Mouse (Mus musculus) limb, embryonic 11.5 days (tissue): ENCODE measurements around the gene Grin3b. TPM values are rescaled to one million over a fixed set of nuclear protein-coding genes. Genes with fewer than 3 reads are reported as not detected.

ENCODE experiments used
- ATAC-seq: fragments of 200-750 bp; cut with Nextera tagmentation; 2 replicates; pipeline ENCODE4 v1.8.0; 2017; ENCODE audit warnings: low read depth; ENCODE audit not compliant: insufficient number of reproducible peaks, low FRiP score, low TSS enrichment
- DNase-seq: peaks from one replicate; pipeline ENCODE4 v3.0.0-alpha.2; 2015; ENCODE audit warnings: low spot score
- H3K27ac ChIP-seq: fragments of 300-500 bp; sonication (generic); replicated peaks from 2 replicates; pipeline ENCODE4 v1.5.1; 2014; ENCODE audit warnings: low read depth, mild to moderate bottlenecking, low read length
- H3K27me3 ChIP-seq: fragments of 300-500 bp; sonication (generic); 2 replicates; pipeline ENCODE4 v1.6.1; 2014; ENCODE audit warnings: mild to moderate bottlenecking, low read length, mixed read lengths; ENCODE audit not compliant: control insufficient read depth, insufficient read depth
- H3K36me3 ChIP-seq: fragments of 300-500 bp; sonication (generic); 2 replicates; pipeline ENCODE4 v1.6.1; 2014; ENCODE audit warnings: mild to moderate bottlenecking, low read length, moderate library complexity, mixed read lengths; ENCODE audit not compliant: control insufficient read depth, insufficient read depth
- H3K4me1 ChIP-seq: fragments of 300-500 bp; sonication (generic); 2 replicates; pipeline ENCODE4 v1.6.1; 2014; ENCODE audit warnings: low read length, mixed read lengths; ENCODE audit not compliant: control insufficient read depth, insufficient read depth
- H3K4me2 ChIP-seq: fragments of 300-500 bp; sonication (generic); 2 replicates; pipeline ENCODE4 v1.6.1; 2014; ENCODE audit warnings: low read depth, mild to moderate bottlenecking, moderate library complexity; ENCODE audit not compliant: severe bottlenecking
- H3K4me3 ChIP-seq: fragments of 300-500 bp; sonication (generic); 2 replicates; pipeline ENCODE4 v1.5.1; 2014; ENCODE audit warnings: low read depth, low read length
- H3K9ac ChIP-seq: fragments of 300-500 bp; sonication (generic); 2 replicates; pipeline ENCODE4 v1.6.1; 2014; ENCODE audit warnings: mild to moderate bottlenecking, low read length
- H3K9me3 ChIP-seq: fragments of 300-500 bp; sonication (generic); 2 replicates; pipeline ENCODE4 v1.6.1; 2016; ENCODE audit warnings: low read length; ENCODE audit not compliant: control insufficient read depth
- WGBS: fragments of 180-500 bp; shearing (Covaris S2); extraction: QIAGEN DNeasy Blood & Tissue Kit; methylation state at CpG from one replicate; pipeline ENCODE4 v1.1.7; 2014; 5-methylcytosine and 5-hydroxymethylcytosine counted together
- polyA plus RNA-seq: library from polyadenylated mRNA; unstranded; fragments of >200 nt; fragmentation: Nextera tagmentation; extraction: Ambion mirVana; gene quantifications from 2 replicates; pipeline ENCODE4 v1.2.1, GENCODE M21; 2014

The Grin3b gene
- polyA plus RNA-seq, 1 experiment from 2014 or later: 0.23 TPM

DNA sequence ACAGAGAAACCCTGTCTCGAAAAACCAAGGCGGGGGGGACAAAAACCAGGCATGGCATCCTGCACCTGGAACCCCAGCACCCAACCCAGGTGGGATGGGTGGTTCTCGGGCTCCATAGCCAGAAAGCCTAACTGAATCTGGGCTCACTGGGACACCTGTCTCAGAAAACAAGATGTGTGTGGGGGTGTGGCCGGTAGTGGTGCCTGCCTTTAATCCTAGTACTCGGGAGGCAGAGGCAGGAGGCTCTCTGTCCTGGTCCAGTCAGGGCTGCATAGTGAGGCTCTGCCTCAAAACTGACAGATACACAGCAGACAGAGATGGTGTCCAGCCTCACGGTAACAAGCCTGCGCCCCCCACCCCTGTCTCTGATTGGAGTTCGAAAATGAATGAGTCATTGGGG, 52.3 kb downstream of the Grin3b start:
- no peak for DNase-seq
- no peaks in the 10 kb centered on the region for H3K9me3 ChIP-seq
- ATAC-seq: no peak
- WGBS: 94% methylated on average over 8 of the region's 8 CpGs
- H3K9ac ChIP-seq: no peak overlapping the region
- H3K27ac ChIP-seq: no peak overlapping the region
- no peak overlapping the region for H3K4me2 ChIP-seq
- peaks cover 4% of the 10 kb centered on the region; the same call in 1 of the 2 replicates for H3K36me3 ChIP-seq
- peaks cover 10% of the 10 kb centered on the region for H3K4me1 ChIP-seq
- H3K27me3 ChIP-seq: no peaks in the 10 kb centered on the region
- H3K4me3 ChIP-seq: no peak overlapping the region

DNA sequence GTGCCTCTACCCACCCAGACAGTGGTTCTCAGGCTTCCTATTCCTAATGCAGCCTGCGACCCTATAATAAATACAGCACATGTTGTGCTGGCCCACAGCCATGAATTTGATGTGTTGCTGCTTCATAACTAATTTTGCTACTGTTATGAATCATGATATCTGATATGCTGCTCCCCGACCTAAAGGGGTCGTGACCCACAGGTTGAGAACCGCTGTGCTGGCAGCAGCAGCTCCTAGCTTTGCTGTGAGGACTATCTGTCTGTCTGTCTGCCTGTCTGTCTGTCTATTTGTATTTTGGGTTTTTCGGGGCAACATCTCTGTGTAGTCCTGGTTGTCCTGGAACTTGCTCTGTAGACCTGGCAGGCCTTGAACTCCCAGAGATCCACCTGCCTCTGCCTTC, 53.2 kb downstream of the Grin3b start:
- H3K4me1 ChIP-seq: peaks cover 10% of the 10 kb centered on the region
- ATAC-seq (no peak), DNase-seq (no peak)
- no peaks in the 10 kb centered on the region for H3K9me3 ChIP-seq
- no peak overlapping the region for H3K9ac ChIP-seq
- H3K4me2 ChIP-seq: no peak overlapping the region
- 89% methylated on average over 5 of the region's 5 CpGs for WGBS
- peaks cover 7% of the 10 kb centered on the region; the same call in 1 of the 2 replicates for H3K36me3 ChIP-seq
- no peak overlapping the region for H3K4me3 ChIP-seq
- no peak overlapping the region for H3K27ac ChIP-seq
- no peaks in the 10 kb centered on the region for H3K27me3 ChIP-seq

DNA sequence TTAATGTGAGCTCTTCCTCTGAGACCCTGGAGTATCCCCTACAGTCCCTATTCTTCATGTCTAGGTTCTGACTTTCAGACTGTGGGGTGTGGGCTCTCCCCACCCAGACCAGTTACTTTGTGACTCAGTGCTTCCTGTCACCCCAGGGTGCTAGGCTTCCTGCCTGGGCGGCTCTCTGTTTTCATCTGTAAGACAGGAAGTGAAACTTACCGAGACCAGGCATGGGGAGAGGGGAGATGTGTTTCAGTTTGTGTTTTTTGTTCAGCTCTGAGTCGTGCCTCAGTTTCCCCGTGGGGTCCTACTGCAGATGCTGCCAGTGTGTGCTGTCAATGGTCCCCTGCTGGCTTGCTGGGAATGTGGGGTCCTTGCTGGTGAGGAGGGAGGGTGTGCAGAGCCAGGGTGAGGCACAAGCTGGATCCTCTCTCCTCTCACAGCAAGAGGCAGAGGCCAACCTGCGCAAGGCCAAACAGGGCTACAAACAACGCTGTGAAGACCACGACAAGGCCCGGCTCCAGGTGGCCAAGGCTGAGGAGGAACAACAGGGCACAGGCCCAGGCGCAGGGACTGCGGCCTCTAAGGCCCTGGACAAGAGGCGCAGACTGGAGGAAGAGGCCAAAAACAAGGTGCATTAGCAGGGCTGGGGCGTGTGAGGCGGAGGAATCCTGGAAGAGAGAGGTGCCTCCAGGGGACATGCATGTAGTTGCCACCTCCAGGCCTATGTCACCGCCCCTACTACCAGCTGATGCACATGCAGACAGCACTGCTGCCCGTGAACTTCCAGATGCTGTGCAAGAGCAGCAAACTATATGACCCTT, 53.9 kb downstream of the Grin3b start:
- 80% methylated on average over 15 of the region's 15 CpGs for WGBS
- H3K27ac ChIP-seq: no peak overlapping the region

DNA sequence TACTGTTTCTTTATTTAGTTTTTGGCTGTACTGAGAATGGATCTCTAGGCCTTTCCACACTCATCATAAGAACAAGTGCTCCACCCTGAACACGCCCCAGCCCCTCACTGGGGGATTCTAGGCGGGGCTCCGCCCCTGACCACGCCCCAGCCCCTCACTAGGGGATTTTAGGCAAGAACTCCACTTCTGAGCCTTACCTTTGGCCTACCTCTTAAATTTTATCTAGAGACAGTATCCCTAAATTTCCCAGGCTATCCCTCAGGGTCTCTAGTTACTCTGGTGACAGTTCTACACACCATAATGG, 54.5 kb downstream of the Grin3b start:
- ATAC-seq: no peak
- H3K36me3 ChIP-seq: peaks cover 8% of the 10 kb centered on the region; the same call in 1 of the 2 replicates
- no peak overlapping the region for H3K4me2 ChIP-seq
- no peak for DNase-seq
- H3K27ac ChIP-seq: no peak overlapping the region
- 57% methylated on average over 4 of the region's 4 CpGs for WGBS
- no peaks in the 10 kb centered on the region for H3K27me3 ChIP-seq
- H3K4me3 ChIP-seq: no peak overlapping the region
- H3K9ac ChIP-seq: no peak overlapping the region
- H3K4me1 ChIP-seq: no peaks in the 10 kb centered on the region
- no peaks in the 10 kb centered on the region for H3K9me3 ChIP-seq

More for the DNA sequence above, 53.9 kb downstream of the Grin3b start:
- Histone ChIP-seq H3K9me3 (no peaks in the 10 kb centered on the region), H3K27me3 (no peaks in the 10 kb centered on the region), H3K4me1 (peaks cover 4% of the 10 kb centered on the region), H3K4me2 (no peak overlapping the region), H3K9ac (no peak overlapping the region), H3K36me3 (peaks cover 8% of the 10 kb centered on the region; the same call in 1 of the 2 replicates), H3K4me3 (no peak overlapping the region)
- DNase-seq (no peak), ATAC-seq (no peak)

DNA sequence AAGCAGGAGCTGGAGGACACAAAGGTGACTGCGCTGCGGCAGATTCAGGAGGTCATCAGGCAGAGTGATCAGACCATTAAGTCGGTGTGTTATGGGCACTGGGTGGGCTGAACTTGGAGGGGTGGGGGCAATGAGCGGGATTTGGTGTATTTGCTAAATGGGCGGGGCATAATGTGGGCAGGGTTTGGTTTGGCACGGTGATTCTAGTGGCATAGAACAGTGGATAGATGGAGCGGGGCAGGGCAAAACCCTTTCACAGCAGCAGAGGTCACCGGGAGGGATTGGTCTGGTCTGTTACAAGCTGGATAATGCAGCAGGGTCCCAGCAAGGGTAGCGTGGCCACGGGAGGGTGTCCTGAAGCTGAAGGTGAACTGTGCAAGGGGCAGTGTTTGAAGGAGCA, 54.9 kb downstream of the Grin3b start:
- Histone ChIP-seq H3K4me2 (no peak overlapping the region), H3K9ac (no peak overlapping the region), H3K9me3 (no peaks in the 10 kb centered on the region), H3K27me3 (no peaks in the 10 kb centered on the region), H3K36me3 (peaks cover 8% of the 10 kb centered on the region; the same call in 1 of the 2 replicates), H3K4me3 (no peak overlapping the region), H3K27ac (no peak overlapping the region), H3K4me1 (no peaks in the 10 kb centered on the region)
- DNase-seq (no peak), ATAC-seq (no peak)
- WGBS: 79% methylated on average over 10 of the region's 10 CpGs

DNA sequence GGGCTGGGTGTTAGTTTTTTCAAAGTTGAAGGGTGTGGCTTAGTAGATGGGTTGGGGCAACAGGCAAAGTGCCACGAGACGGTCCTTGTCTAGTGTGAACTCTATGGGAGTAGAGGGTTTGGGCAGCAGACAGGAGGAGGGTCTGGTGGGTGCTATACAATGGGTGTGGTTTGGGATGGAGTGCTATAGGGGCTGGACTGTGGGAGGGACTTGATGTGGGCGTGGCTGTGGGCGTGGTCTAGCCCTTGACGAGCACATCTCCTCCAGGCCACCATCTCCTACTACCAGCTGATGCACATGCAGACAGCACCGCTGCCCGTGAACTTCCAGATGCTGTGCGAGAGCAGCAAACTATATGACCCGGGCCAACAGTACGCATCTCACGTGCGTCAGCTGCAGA, 55.4 kb downstream of the Grin3b start:
- H3K36me3 ChIP-seq: peaks cover 8% of the 10 kb centered on the region; the same call in 1 of the 2 replicates

More for the DNA sequence above, 55.4 kb downstream of the Grin3b start:
- Histone ChIP-seq H3K4me3 (no peak overlapping the region), H3K9ac (no peak overlapping the region), H3K27ac (no peak overlapping the region), H3K4me2 (no peak overlapping the region), H3K27me3 (no peaks in the 10 kb centered on the region), H3K4me1 (no peaks in the 10 kb centered on the region), H3K9me3 (no peaks in the 10 kb centered on the region)
- ATAC-seq: no peak
- 61% methylated on average over 12 of the region's 12 CpGs for WGBS
- DNase-seq: no peak

Other genes with a start within 250 kb of the Grin3b start
- 32.2 and 36.1 TPM in 2 replicates for gene Polrmt, start 224.1 kb upstream of the Grin3b start, polyA plus RNA-seq
- gene Fgf22, start 215.6 kb upstream of the Grin3b start, polyA plus RNA-seq: 0.17 and 0.33 TPM in 2 replicates
- gene Rnf126, start 203.8 kb upstream of the Grin3b start, polyA plus RNA-seq: 112 and 118 TPM in 2 replicates
- 1.8 and 1.9 TPM in 2 replicates for gene Fstl3, start 193.4 kb upstream of the Grin3b start, polyA plus RNA-seq
- not detected in 2 replicates for gene Prss57, start 179.8 kb upstream of the Grin3b start, polyA plus RNA-seq
- 108 and 109 TPM in 2 replicates for gene Palm, start 177.1 kb upstream of the Grin3b start, polyA plus RNA-seq
- gene Misp, start 149.7 kb upstream of the Grin3b start, polyA plus RNA-seq: 0.21 and 0.29 TPM in 2 replicates
- 328 and 351 TPM in 2 replicates for gene Ptbp1, start 116.3 kb upstream of the Grin3b start, polyA plus RNA-seq
- 16.0 and 19.6 TPM in 2 replicates for gene Prtn3, start 96.2 kb upstream of the Grin3b start, polyA plus RNA-seq
- 95.1 and 95.7 TPM in 2 replicates for gene Plppr3, start 96.1 kb upstream of the Grin3b start, polyA plus RNA-seq
- 0.20 TPM in 1 of 2 replicates, not detected in the other for gene Elane, start 84.5 kb upstream of the Grin3b start, polyA plus RNA-seq
- gene Cfd, start 79.9 kb upstream of the Grin3b start, polyA plus RNA-seq: not detected in 2 replicates
- gene Med16, start 61.8 kb upstream of the Grin3b start, polyA plus RNA-seq: 43.1 and 43.8 TPM in 2 replicates
- gene Gm26602, start 59.9 kb upstream of the Grin3b start, polyA plus RNA-seq: 6.7 TPM in 1 of 2 replicates, not detected in the other
- 0.21 and 0.34 TPM in 2 replicates for gene Kiss1r, start 53.7 kb upstream of the Grin3b start, polyA plus RNA-seq
- 133 and 138 TPM in 2 replicates for gene R3hdm4, start 49.5 kb upstream of the Grin3b start, polyA plus RNA-seq
- gene Arid3a, start 43.7 kb upstream of the Grin3b start, polyA plus RNA-seq: 11.8 and 12.9 TPM in 2 replicates
- gene Wdr18, start 10.6 kb upstream of the Grin3b start, polyA plus RNA-seq: 141 and 144 TPM in 2 replicates
- 15.7 and 15.9 TPM in 2 replicates for gene Tmem259, start 13.6 kb downstream of the Grin3b start, polyA plus RNA-seq
- gene Cnn2, start 17.9 kb downstream of the Grin3b start, polyA plus RNA-seq: 250 and 255 TPM in 2 replicates
- gene Abca7, start 25.8 kb downstream of the Grin3b start, polyA plus RNA-seq: 1.3 and 1.4 TPM in 2 replicates
- gene Arhgap45, start 45.9 kb downstream of the Grin3b start, polyA plus RNA-seq: 8.5 and 10.8 TPM in 2 replicates
- 294 and 308 TPM in 2 replicates for gene Polr2e, start 69.1 kb downstream of the Grin3b start, polyA plus RNA-seq
- 475 and 534 TPM in 2 replicates for gene Gpx4, start 76.5 kb downstream of the Grin3b start, polyA plus RNA-seq
- gene Sbno2, start 134.9 kb downstream of the Grin3b start, polyA plus RNA-seq: 8.1 and 10.8 TPM in 2 replicates
- gene Stk11, start 145.1 kb downstream of the Grin3b start, polyA plus RNA-seq: 23.6 and 27.1 TPM in 2 replicates
- 416 and 426 TPM in 2 replicates for gene Atp5d, start 167.9 kb downstream of the Grin3b start, polyA plus RNA-seq
- 4.7 and 6.5 TPM in 2 replicates for gene Cbarp, start 170.1 kb downstream of the Grin3b start, polyA plus RNA-seq
- 59.3 and 60.9 TPM in 2 replicates for gene Midn, start 177.6 kb downstream of the Grin3b start, polyA plus RNA-seq
- gene Cirbp, start 195.3 kb downstream of the Grin3b start, polyA plus RNA-seq: 67.9 and 68.1 TPM in 2 replicates
- gene 1600002K03Rik, start 202.2 kb downstream of the Grin3b start, polyA plus RNA-seq: 5.9 and 7.2 TPM in 2 replicates
- 51.3 and 54.8 TPM in 2 replicates for gene Efna2, start 208.8 kb downstream of the Grin3b start, polyA plus RNA-seq